Mouse (Mus musculus) heart, embryonic 14.5 days (tissue): Measurements from ENCODE around the gene Wnt2. TPM values are rescaled to one million over a fixed set of nuclear protein-coding genes. Genes with fewer than 3 reads are reported as not detected.

Experiments
- ATAC-seq: fragments of 200-750 bp; cut with Nextera tagmentation; 2 replicates; pipeline ENCODE4 v1.8.0; 2017; ENCODE audit warnings: low read depth, moderate TSS enrichment; ENCODE audit not compliant: insufficient number of reproducible peaks, insufficient read depth, low FRiP score
- H3K27ac ChIP-seq, 2 experiments: fragments of 200-500 bp in 1 of 2; fragments of 300-500 bp in 1 of 2; sonication (generic) in 1 of 2; replicated peaks in 1 of 2; 2 replicates each; pipeline ENCODE4 v1.5.1; 2012 to 2014; ENCODE audit warnings: low read depth in 2 of 2, low read length in 2 of 2, control low read depth in 1 of 2, mild to moderate bottlenecking in 1 of 2, mixed read lengths in 1 of 2; ENCODE audit not compliant: control insufficient read depth in 1 of 2, insufficient read depth in 1 of 2
- H3K27me3 ChIP-seq: fragments of 300-500 bp; sonication (generic); 2 replicates; pipeline ENCODE4 v1.6.1; 2014; ENCODE audit warnings: mild to moderate bottlenecking, low read length, control low read depth; ENCODE audit not compliant: control insufficient read depth, insufficient read depth
- H3K36me3 ChIP-seq: fragments of 300-500 bp; sonication (generic); 2 replicates; pipeline ENCODE4 v1.6.1; 2014; ENCODE audit warnings: mild to moderate bottlenecking, control low read depth, low read length, mixed read lengths; ENCODE audit not compliant: control insufficient read depth, insufficient read depth
- H3K4me1 ChIP-seq, 2 experiments: fragments of 200-500 bp in 1 of 2; fragments of 300-500 bp in 1 of 2; sonication (generic) in 1 of 2; 2 replicates each; pipeline ENCODE4 v1.6.1; 2012 to 2014; ENCODE audit warnings: low read length in 2 of 2, control low read depth in 1 of 2, mixed read lengths in 1 of 2; ENCODE audit not compliant: control insufficient read depth in 2 of 2, insufficient read depth in 2 of 2
- H3K4me2 ChIP-seq: fragments of 300-500 bp; sonication (generic); 2 replicates; pipeline ENCODE4 v1.6.1; 2014; ENCODE audit warnings: mild to moderate bottlenecking, low read length
- H3K4me3 ChIP-seq, 2 experiments: fragments of 200-500 bp in 1 of 2; fragments of 300-500 bp in 1 of 2; sonication (generic) in 1 of 2; 2 replicates each; pipeline ENCODE4 v1.5.1; 2012 to 2014; ENCODE audit warnings: low read length in 2 of 2, mild to moderate bottlenecking in 2 of 2, control low read depth in 1 of 2, low read depth in 1 of 2, moderate library complexity in 1 of 2; ENCODE audit not compliant: control insufficient read depth in 1 of 2, insufficient read depth in 1 of 2
- H3K9ac ChIP-seq: fragments of 300-500 bp; sonication (generic); 2 replicates; pipeline ENCODE4 v1.6.1; 2014; ENCODE audit warnings: mild to moderate bottlenecking, low read length
- H3K9me3 ChIP-seq: fragments of 300-500 bp; sonication (generic); 2 replicates; pipeline ENCODE4 v1.6.1; 2016; ENCODE audit warnings: low read length, control low read depth; ENCODE audit not compliant: control insufficient read depth
- WGBS: fragments of 180-500 bp; shearing (Covaris S2); extraction: QIAGEN DNeasy Blood & Tissue Kit; methylation state at CpG from one replicate; pipeline ENCODE4 v1.1.7; 2014; 5-methylcytosine and 5-hydroxymethylcytosine counted together
- polyA plus RNA-seq: library from polyadenylated mRNA; unstranded; fragments of >200 nt; fragmentation: Nextera tagmentation; extraction: Ambion mirVana; gene quantifications from 2 replicates; pipeline ENCODE4 v1.2.1, GENCODE M21; 2014

Wnt2 gene
- polyA plus RNA-seq, 1 experiment from 2014 or later = 4.5 TPM

GRCm38 (mm10) chr6:18002065-18002464 lies 28.3 kb downstream of the Wnt2 start:
- WGBS = 92% methylated on average over 6 of the region's 6 CpGs
- ATAC-seq = no peak
- no peak overlapping the region for H3K4me3 ChIP-seq
- no peaks in the 10 kb centered on the region for H3K9me3 ChIP-seq
- no peak overlapping the region for H3K27ac ChIP-seq
- H3K27me3 ChIP-seq = no peaks in the 10 kb centered on the region
- H3K36me3 ChIP-seq = no peaks in the 10 kb centered on the region
- H3K9ac ChIP-seq = no peak overlapping the region
- no peak overlapping the region for H3K4me2 ChIP-seq
- H3K4me1 ChIP-seq = no peaks in the 10 kb centered on the region

- H3K4me3 ChIP-seq = no peak overlapping the region
- WGBS = 61% methylated on average over 4 of the region's 4 CpGs
- no peak overlapping the region for H3K9ac ChIP-seq
- no peak overlapping the region for H3K27ac ChIP-seq
- no peak overlapping the region for H3K4me2 ChIP-seq
- no peaks in the 10 kb centered on the region for H3K4me1 ChIP-seq
- no peaks in the 10 kb centered on the region for H3K27me3 ChIP-seq
- ATAC-seq = no peak
- H3K9me3 ChIP-seq = no peaks in the 10 kb centered on the region
- no peaks in the 10 kb centered on the region for H3K36me3 ChIP-seq
Observed at GRCm38 (mm10) chr6:17998497-17998896, 31.9 kb downstream of the Wnt2 start.

- no peak overlapping the region for H3K4me3 ChIP-seq
- no peak for ATAC-seq
- 79% methylated on average over 6 of the region's 6 CpGs for WGBS
- H3K27ac ChIP-seq = no peak overlapping the region
- no peaks in the 10 kb centered on the region; a peak in 1 of 4 replicates for H3K4me1 ChIP-seq
- no peak overlapping the region for H3K4me2 ChIP-seq
- H3K9ac ChIP-seq = no peak overlapping the region
- H3K36me3 ChIP-seq = no peaks in the 10 kb centered on the region
- H3K27me3 ChIP-seq = no peaks in the 10 kb centered on the region
- H3K9me3 ChIP-seq = no peaks in the 10 kb centered on the region
Observed at GRCm38 (mm10) chr6:17994956-17995790, 35.2 kb downstream of the Wnt2 start.

GRCm38 (mm10) chr6:17991625-17992024 lies 38.8 kb downstream of the Wnt2 start:
- Histone ChIP-seq H3K27ac (no peak overlapping the region), H3K9ac (no peak overlapping the region), H3K4me2 (no peak overlapping the region), H3K4me1 (peaks cover 0 to 2% of the 10 kb centered on the region in 2 experiments; a peak in 1 of 4 replicates), H3K4me3 (no peak overlapping the region), H3K27me3 (no peaks in the 10 kb centered on the region), H3K9me3 (no peaks in the 10 kb centered on the region), H3K36me3 (no peaks in the 10 kb centered on the region)
- no peak for ATAC-seq
- 49% methylated on average over 7 of the region's 7 CpGs for WGBS

GRCm38 (mm10) chr6:17990173-17991028 lies 40.0 kb downstream of the Wnt2 start:
- Histone ChIP-seq H3K9ac (no peak overlapping the region), H3K27me3 (no peaks in the 10 kb centered on the region), H3K27ac (no peak overlapping the region), H3K4me3 (no peak overlapping the region), H3K36me3 (no peaks in the 10 kb centered on the region), H3K9me3 (no peaks in the 10 kb centered on the region), H3K4me1 (peaks cover 0 to 2% of the 10 kb centered on the region in 2 experiments; a peak in 1 of 4 replicates), H3K4me2 (no peak overlapping the region)
- no peak for ATAC-seq
- 90% methylated on average over 9 of the region's 9 CpGs for WGBS

GRCm38 (mm10) chr6:17979361-17979760 lies 51.0 kb downstream of the Wnt2 start:
- H3K9ac ChIP-seq = no peak overlapping the region
- H3K36me3 ChIP-seq = no peaks in the 10 kb centered on the region
- H3K4me2 ChIP-seq = no peak overlapping the region
- WGBS = 54% methylated on average over 1 of the region's 1 CpGs
- no peaks in the 10 kb centered on the region for H3K27me3 ChIP-seq
- no peak overlapping the region for H3K27ac ChIP-seq
- no peaks in the 10 kb centered on the region for H3K9me3 ChIP-seq
- no peaks in the 10 kb centered on the region for H3K4me1 ChIP-seq
- H3K4me3 ChIP-seq = no peak overlapping the region
- ATAC-seq = no peak

- H3K27ac ChIP-seq = no peak overlapping the region
- no peak overlapping the region for H3K9ac ChIP-seq
- H3K4me1 ChIP-seq = no peaks in the 10 kb centered on the region
- no peak overlapping the region for H3K4me3 ChIP-seq
- H3K36me3 ChIP-seq = no peaks in the 10 kb centered on the region
- WGBS = 84% methylated on average over 3 of the region's 3 CpGs
- no peaks in the 10 kb centered on the region for H3K27me3 ChIP-seq
- ATAC-seq = no peak
- H3K4me2 ChIP-seq = no peak overlapping the region
- no peaks in the 10 kb centered on the region for H3K9me3 ChIP-seq
Observed at GRCm38 (mm10) chr6:17978881-17979280, 51.5 kb downstream of the Wnt2 start.
